ENCODE assay signal across 8 mouse cellular contexts in genomic region chr14:52103856-52104676, GRCm38 (mm10). TPM values are rescaled to one million over a fixed set of nuclear protein-coding genes. Genes with fewer than 3 reads are reported as not detected.
DNase-seq lines count a peak whose midpoint lies in the region; ATAC-seq lines count a peak whose summit lies in the region.

Gene Hnrnpc, minus strand, starts transcription at chr14:52104028.

- peak within 1 kb of the TSS; percentile 83 for H3K4me2 ChIP-seq in hindbrain, embryonic 15.5 days

- H3K9ac ChIP-seq in hindbrain, embryonic 15.5 days: peak within 1 kb of the TSS; percentile 89

- peak within 1 kb of the TSS; percentile 97 for H3K27ac ChIP-seq in hindbrain, embryonic 15.5 days (replicated peaks)

- no peaks in the 10 kb centered on the region for H3K9me3 ChIP-seq in hindbrain, embryonic 15.5 days

- peak; percentile 100 for DNase-seq in T-cell, adult 2 months (ENCODE audit: low spot score)
- peak; percentile 100 for DNase-seq in cerebellum, postnatal 36 days
- peak; percentile 100 for DNase-seq in frontal cortex, postnatal 36 days (ENCODE audit: low spot score in 2 of 2)
- peak; percentile 100 for DNase-seq in left cerebral cortex, adult 11 months (ENCODE audit: low spot score)
- peak; percentile 100 for DNase-seq in lung, postnatal 4 days
- peak; percentile 100 for DNase-seq in retina, postnatal 7 days (ENCODE audit: low read depth, low spot score)
- DNase-seq in urinary bladder, adult 2 months (ENCODE audit: low spot score): peak; percentile 100

- ATAC-seq in hindbrain, embryonic 15.5 days (ENCODE audit: low FRiP score, low read depth): peak; percentile 99

- under 1% methylated on average over 50 of the region's 50 CpGs for WGBS in hindbrain, embryonic 15.5 days

- H3K36me3 ChIP-seq in hindbrain, embryonic 15.5 days: 0 out of 2 replicates have a peak, but pooled peaks cover 7% of the 10 kb centered on the region

- H3K27me3 ChIP-seq in hindbrain, embryonic 15.5 days: no peaks in the 10 kb centered on the region

- H3K4me3 ChIP-seq in hindbrain, embryonic 15.5 days: peak within 1 kb of the TSS; percentile 78

- H3K4me1 ChIP-seq in hindbrain, embryonic 15.5 days (replicated peaks): peaks cover 39% of the 10 kb centered on the region

RNA-seq across cellular contexts. Expression of gene Hnrnpc, which starts in this region (rescaled TPM):
- 445 and 453 TPM in 2 replicates for polyA plus RNA-seq in hindbrain, embryonic 15.5 days (2015; fragmentation: Nextera tagmentation; extraction: Ambion mirVana)
- 203 and 214 TPM in 2 replicates for polyA plus RNA-seq in urinary bladder, adult 2 months (2012; rRNA removed)

Comparison
In these comparisons a context has a peak if more than half of its experiments do, and no peak if none do; other contexts are left out.
1. Peak in every context shown above with its lines: DNase-seq, ATAC-seq, H3K4me3 ChIP-seq and H3K27ac ChIP-seq.